10 mouse cellular contexts compared by ENCODE assay signal in the genomic region with DNA sequence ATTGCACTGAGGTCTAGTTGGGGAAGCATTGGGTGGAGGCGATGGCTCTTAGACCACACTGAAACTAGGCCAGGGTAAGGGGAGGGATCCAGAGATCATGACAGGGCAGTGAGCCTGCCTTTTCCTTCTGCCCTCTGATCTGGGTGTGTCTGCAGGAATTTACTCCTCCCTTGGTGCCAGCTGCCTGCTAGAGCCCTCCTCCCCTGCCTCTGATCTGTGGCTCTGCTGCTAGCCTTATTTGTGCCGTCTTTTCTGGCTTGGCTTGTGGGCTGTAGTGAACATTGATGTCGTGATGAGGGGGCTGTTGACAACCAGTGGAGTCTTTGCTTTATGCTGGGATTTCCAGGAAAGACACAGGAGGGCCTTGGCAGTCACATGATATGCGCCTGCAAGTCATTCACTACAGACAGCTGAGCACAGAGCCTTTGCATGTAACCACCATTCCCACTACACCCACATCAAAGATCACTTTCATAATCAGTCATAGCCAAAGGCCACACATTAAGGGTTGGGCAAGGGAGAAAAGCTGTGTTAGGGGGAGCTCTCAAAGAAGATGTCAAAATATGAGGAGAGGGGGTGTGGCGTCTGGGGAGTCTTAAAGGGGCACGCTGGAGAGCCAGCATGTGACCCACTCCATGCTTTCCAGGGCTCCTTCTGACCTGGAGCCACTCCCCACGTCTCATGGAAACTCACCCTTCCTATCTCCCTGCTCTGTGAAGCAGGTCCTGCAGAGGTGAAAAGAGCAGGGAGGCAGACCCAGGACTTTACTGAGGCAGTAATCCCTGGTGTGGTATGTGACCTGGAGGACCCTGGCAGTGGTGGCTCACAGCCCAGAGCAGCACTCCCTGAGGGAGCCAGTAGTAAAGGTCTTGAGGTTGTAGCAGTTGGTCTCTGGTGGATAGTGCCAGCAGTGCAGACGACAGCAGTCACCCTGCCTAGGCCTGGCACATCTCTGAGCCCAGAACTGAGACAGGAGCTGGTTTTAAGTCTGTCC. TPM values are rescaled to one million over a fixed set of nuclear protein-coding genes. Genes with fewer than 3 reads are reported as not detected.
DNase-seq lines count a peak whose midpoint lies in the region; ATAC-seq lines count a peak whose summit lies in the region.
"Had no signal": no experiment of that assay in that cellular context is flagged by ENCODE, and none has a peak within 500 bp of the region (broad histone marks: within the 10 kb centered on the region; RNA-seq: fewer than 3 reads in every experiment).

No protein-coding gene starts in this region.

- H3K9me3 ChIP-seq in forebrain, embryonic 12.5 days = no peaks in the 10 kb centered on the region

- H3K4me3 ChIP-seq in forebrain, embryonic 12.5 days (replicated peaks) = no peak overlapping the region

- H3K27me3 ChIP-seq in forebrain, embryonic 12.5 days = peaks cover 41% of the 10 kb centered on the region; the same call in 1 of the 2 replicates

- 47% methylated on average over 8 of the region's 8 CpGs for WGBS in forebrain, embryonic 12.5 days

- H3K36me3 ChIP-seq in forebrain, embryonic 12.5 days (replicated peaks) = no peaks in the 10 kb centered on the region

- H3K4me1 ChIP-seq in forebrain, embryonic 12.5 days = peaks cover 36% of the 10 kb centered on the region

- no peak overlapping the region for H3K9ac ChIP-seq in forebrain, embryonic 12.5 days

- peak; percentile 8 to 9 for DNase-seq in left cerebral cortex, postnatal 36 days (ENCODE audit: low spot score in 2 of 2)
- no peak for DNase-seq in left cerebral cortex, postnatal 4 days
- peak; percentile 35 to 45 for DNase-seq in heart, postnatal 14 days
- peak; percentile 66 for DNase-seq in kidney, postnatal 14 days
- no peak for DNase-seq in cerebellum, adult 18-20 months
- no peak for DNase-seq in cerebellum, adult 11-12 months

- no peak overlapping the region for H3K4me2 ChIP-seq in forebrain, embryonic 12.5 days

- peak overlapping the region; percentile 75; the same call in 1 of the 2 replicates for H3K27ac ChIP-seq in forebrain, embryonic 12.5 days

- intact Hi-C loops in left cerebral cortex, postnatal 36 days (cut with DNase I) = loop anchor here (5.0 kb wide), 2 partner anchors 43 to 118 kb away; no protein-coding TSS in a partner anchor
- intact Hi-C loops in left cerebral cortex, postnatal 4 days (cut with DNase I) = loop anchor here (5.0 kb wide), 2 partner anchors 33 to 123 kb away; no protein-coding TSS in a partner anchor
- intact Hi-C loops in heart, postnatal 14 days (cut with DNase I) = no loop called here

- ATAC-seq in forebrain, embryonic 12.5 days (ENCODE audit: low FRiP score) = peak; percentile 34; the same call in 1 of the 2 replicates
- peak; percentile 40 for ATAC-seq in megakaryocyte-erythroid progenitor cell, adult 5-6 weeks (replicated peaks; ENCODE audit: low FRiP score, low TSS enrichment, poor library complexity, severe bottlenecking)

RNA-seq across cellular contexts. Expression of a gene that starts 39.4 kb away (rescaled TPM):
- total RNA-seq in left cerebral cortex, postnatal 36 days (2021) = not detected
- total RNA-seq in left cerebral cortex, postnatal 4 days (2021) = not detected
- not detected in 2 replicates for polyA plus RNA-seq in forebrain, embryonic 12.5 days (2016; fragmentation: Nextera tagmentation; extraction: Ambion mirVana)
- not detected for total RNA-seq in heart, postnatal 14 days (2021)
- total RNA-seq in megakaryocyte-erythroid progenitor cell, adult 5-6 weeks (2014; fragmentation: Nextera tagmentation) = not detected in 2 replicates
- not detected in 2 replicates for total RNA-seq in megakaryocyte-erythroid progenitor cell, adult 5-6 weeks (2017)
- total RNA-seq: MEL had no signal
- polyA plus RNA-seq: neural tube, embryonic 11.5 days had no signal

Comparison
In these comparisons a context has a peak if more than half of its experiments do, and no peak if none do; other contexts are left out.
1. DNase-seq: peak in left cerebral cortex, postnatal 36 days (2 of 2), heart, postnatal 14 days (2 of 2) and kidney, postnatal 14 days (single experiment); none in left cerebral cortex, postnatal 4 days (single experiment), cerebellum, adult 18-20 months (0 of 2) and cerebellum, adult 11-12 months (single experiment).